Comparison of ENCODE assay signal across 25 mouse cellular contexts in the genomic region with DNA sequence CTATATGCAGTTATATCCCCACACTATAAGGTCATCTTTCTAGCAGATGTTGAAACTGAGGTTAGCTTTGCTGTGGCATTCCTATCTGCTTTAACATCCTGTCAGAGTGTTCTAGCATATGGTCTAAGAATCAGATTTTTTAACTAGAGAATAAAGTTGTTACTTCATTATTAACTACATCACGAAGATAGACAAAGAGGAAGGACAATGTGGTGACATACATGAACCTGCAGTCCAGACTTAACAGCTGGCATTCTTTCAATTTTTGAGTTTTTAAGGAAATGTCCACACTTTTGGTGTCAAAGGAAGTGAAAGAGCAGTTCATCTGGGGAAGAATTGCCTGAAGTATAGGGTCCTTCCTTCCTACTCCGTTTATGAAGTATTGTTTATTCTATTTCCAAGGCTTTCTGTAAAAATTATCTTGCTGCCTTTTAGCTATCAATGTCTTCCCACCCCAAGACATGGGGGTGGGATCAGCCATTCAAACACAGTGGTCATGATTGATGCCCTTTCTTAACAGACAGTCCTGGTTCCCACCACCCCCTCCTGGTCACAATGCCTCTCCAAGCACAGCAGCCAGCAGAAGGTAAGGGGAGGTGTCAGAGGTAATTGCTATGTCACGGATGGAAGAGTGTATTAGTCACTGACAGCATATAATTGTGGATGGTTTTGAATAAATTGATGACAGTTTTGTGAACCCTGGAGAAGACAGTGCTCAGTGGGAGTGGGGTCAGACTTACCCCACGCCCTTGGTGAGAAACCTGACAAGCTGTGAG. TPM values are rescaled to one million over a fixed set of nuclear protein-coding genes. Genes with fewer than 3 reads are reported as not detected.
DNase-seq lines count a peak whose midpoint lies in the region; ATAC-seq lines count a peak whose summit lies in the region.
"Had no signal": no experiment of that assay in that cellular context is flagged by ENCODE, and none has a peak within 500 bp of the region (broad histone marks: within the 10 kb centered on the region; RNA-seq: fewer than 3 reads in every experiment).

No protein-coding gene starts in this region.

- H3K9ac ChIP-seq in neural tube, embryonic 12.5 days = no peak overlapping the region
- H3K9ac ChIP-seq in hindbrain, embryonic 14.5 days = no peak overlapping the region
- H3K9ac ChIP-seq: intestine, embryonic 15.5 days; kidney, embryonic 15.5 days; limb, embryonic 12.5 days; liver, embryonic 14.5 days; lung, embryonic 15.5 days; stomach, embryonic 15.5 days had no signal

- WGBS in neural tube, embryonic 12.5 days = 69% methylated on average over 4 of the region's 4 CpGs
- 41% methylated on average over 4 of the region's 4 CpGs for WGBS in hindbrain, embryonic 14.5 days

- no peak overlapping the region for H3K4me3 ChIP-seq in neural tube, embryonic 12.5 days
- no peak overlapping the region for H3K4me3 ChIP-seq in hindbrain, embryonic 14.5 days (replicated peaks; ENCODE audit: low read length)
- H3K4me3 ChIP-seq: embryonic facial prominence, embryonic 10.5 days; heart, adult 2 months; intestine, embryonic 15.5 days; kidney, embryonic 15.5 days; limb, embryonic 12.5 days; lung, embryonic 15.5 days; stomach, embryonic 15.5 days had no signal

- H3K27me3 ChIP-seq in neural tube, embryonic 12.5 days (replicated peaks) = no peaks in the 10 kb centered on the region
- H3K27me3 ChIP-seq in hindbrain, embryonic 14.5 days (ENCODE audit: control insufficient read depth, insufficient read depth, low read length) = no peaks in the 10 kb centered on the region
- H3K27me3 ChIP-seq: intestine, embryonic 15.5 days; kidney, embryonic 15.5 days; limb, embryonic 12.5 days; lung, embryonic 15.5 days; stomach, embryonic 15.5 days had no signal

- H3K9me3 ChIP-seq in neural tube, embryonic 12.5 days = no peaks in the 10 kb centered on the region
- H3K9me3 ChIP-seq in hindbrain, embryonic 14.5 days (ENCODE audit: control insufficient read depth, low read length) = no peaks in the 10 kb centered on the region
- H3K9me3 ChIP-seq: embryonic facial prominence, embryonic 10.5 days; intestine, embryonic 15.5 days; kidney, embryonic 15.5 days; limb, embryonic 12.5 days; lung, embryonic 15.5 days; stomach, embryonic 15.5 days had no signal

- no peaks in the 10 kb centered on the region for H3K4me1 ChIP-seq in neural tube, embryonic 12.5 days
- H3K4me1 ChIP-seq in hindbrain, embryonic 14.5 days (replicated peaks; ENCODE audit: control insufficient read depth, insufficient read depth, low read length) = no peaks in the 10 kb centered on the region
- H3K4me1 ChIP-seq: embryonic facial prominence, embryonic 10.5 days; intestine, embryonic 15.5 days; kidney, embryonic 15.5 days; limb, embryonic 12.5 days; stomach, embryonic 15.5 days had no signal

- no peaks in the 10 kb centered on the region for H3K36me3 ChIP-seq in neural tube, embryonic 12.5 days
- no peaks in the 10 kb centered on the region for H3K36me3 ChIP-seq in hindbrain, embryonic 14.5 days (replicated peaks; ENCODE audit: control insufficient read depth, insufficient read depth)
- H3K36me3 ChIP-seq: embryonic facial prominence, embryonic 10.5 days; intestine, embryonic 15.5 days; kidney, embryonic 15.5 days; limb, embryonic 12.5 days; lung, embryonic 15.5 days; stomach, embryonic 15.5 days had no signal

- H3K27ac ChIP-seq in neural tube, embryonic 12.5 days = no peak overlapping the region
- H3K27ac ChIP-seq in hindbrain, embryonic 14.5 days = no peak overlapping the region
- H3K27ac ChIP-seq: embryonic facial prominence, embryonic 10.5 days; heart, adult 2 months; intestine, embryonic 15.5 days; kidney, embryonic 15.5 days; limb, embryonic 12.5 days; liver, embryonic 14.5 days; lung, embryonic 15.5 days; stomach, embryonic 15.5 days had no signal

- peak; percentile 44 for DNase-seq in heart, adult 11 months
- no peak for DNase-seq in heart, postnatal 14 days
- DNase-seq in neural tube, embryonic 10.5 days (ENCODE audit: extremely low spot score, low spot score) = no peak
- no peak for DNase-seq in hindbrain, embryonic 14.5 days (ENCODE audit: low spot score)
- no peak for DNase-seq in thymus, postnatal 36 days
- DNase-seq in ovary, postnatal 36 days (ENCODE audit: low spot score) = no peak
- DNase-seq: adrenal gland, postnatal 25 days; B cell, adult 2 months; cerebellum, adult 2 months; cerebellum, postnatal 36 days; gastrocnemius, postnatal 10 days; heart, adult 2 months; heart, postnatal 4 days; lung, postnatal 4 days; right cerebral cortex, postnatal 14 days; thymus, adult 18-20 months had no signal

- 0 out of 2 replicates have a peak, but pooled peaks have one; percentile 39 for ATAC-seq in neural tube, embryonic 12.5 days (ENCODE audit: low FRiP score, low read depth)
- ATAC-seq in hindbrain, embryonic 14.5 days (ENCODE audit: low FRiP score) = 0 out of 2 replicates have a peak, but pooled peaks have one; percentile 32
- ATAC-seq: intestine, embryonic 15.5 days had no signal

- intact Hi-C loops in heart, postnatal 14 days (cut with DNase I) = no loop called here

- no peak overlapping the region for H3K4me2 ChIP-seq in neural tube, embryonic 12.5 days (replicated peaks)
- no peak overlapping the region for H3K4me2 ChIP-seq in hindbrain, embryonic 14.5 days (replicated peaks)
- H3K4me2 ChIP-seq: intestine, embryonic 15.5 days; kidney, embryonic 15.5 days; limb, embryonic 12.5 days; lung, embryonic 15.5 days; stomach, embryonic 15.5 days had no signal

RNA-seq across cellular contexts. Expression of gene Scel, which starts 30.4 kb away (rescaled TPM):
- total RNA-seq in heart, postnatal 14 days (2021) = under 1 TPM; 0.32 to 0.41 TPM
- polyA plus RNA-seq in neural tube, embryonic 12.5 days (2016; fragmentation: Nextera tagmentation; extraction: Ambion mirVana) = 0.15 TPM in 2 replicates
- polyA plus RNA-seq in hindbrain, embryonic 14.5 days (2014; fragmentation: Nextera tagmentation; extraction: Ambion mirVana) = 0.10 and 0.36 TPM in 2 replicates
- polyA plus RNA-seq: large intestine, adult 2 months had no signal
